Mouse (Mus musculus) lung, postnatal 10 days (tissue): ENCODE data around the gene Myom3.
A peak's percentile ranks its signal among the peaks of the same experiment; 100 is the strongest.
"Not testable (repeated sequence)": the region's sequence is repeated elsewhere in the genome, so short reads cannot be mapped to it uniquely, and the experiment has no call there.

Experiments
- DNase-seq: peaks from one replicate; pipeline ENCODE4 v3.0.0; 2021

Myom3 gene

DNA sequence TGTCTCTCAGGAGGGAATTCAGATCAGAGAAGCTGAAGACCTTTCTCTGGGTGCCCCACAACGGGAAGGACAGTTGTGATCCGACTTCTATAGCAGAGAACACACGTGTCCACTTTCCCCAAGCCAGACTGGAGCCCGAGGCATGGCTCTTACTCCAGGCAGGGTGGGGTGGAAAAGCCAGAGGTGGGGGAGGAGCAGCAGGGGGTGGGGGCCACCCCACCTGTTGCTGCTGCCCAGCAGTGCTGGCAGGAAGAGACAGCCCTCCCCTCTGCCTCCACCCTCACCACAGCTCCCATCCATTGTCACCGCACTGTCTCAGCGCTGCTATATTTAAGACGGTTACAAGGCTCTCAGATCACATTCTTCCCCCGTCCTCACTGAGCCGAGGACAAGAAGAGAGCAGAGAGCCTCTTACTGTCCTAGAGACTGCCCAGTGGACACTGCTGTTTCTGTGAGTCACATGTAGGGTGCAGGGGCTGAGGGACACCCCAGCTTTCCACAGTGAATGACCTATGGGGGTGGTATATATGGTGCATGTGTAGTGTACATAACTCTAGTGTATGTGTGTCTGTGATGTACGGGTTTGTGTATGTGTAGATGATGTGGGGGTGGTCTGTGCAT, at the start of gene Myom3:
Gene Myom3 (plus strand): TSS at position 360 of the 621 bp plus-strand sequence.
- DNase-seq, result no peak

GRCm38 (mm10) chr4:135710392-135710791, 49.1 kb upstream of the Myom3 start:
- DNase-seq, result no peak

GRCm38 (mm10) chr4:135714776-135715175, 44.7 kb upstream of the Myom3 start:
- DNase-seq, result no peak

DNA sequence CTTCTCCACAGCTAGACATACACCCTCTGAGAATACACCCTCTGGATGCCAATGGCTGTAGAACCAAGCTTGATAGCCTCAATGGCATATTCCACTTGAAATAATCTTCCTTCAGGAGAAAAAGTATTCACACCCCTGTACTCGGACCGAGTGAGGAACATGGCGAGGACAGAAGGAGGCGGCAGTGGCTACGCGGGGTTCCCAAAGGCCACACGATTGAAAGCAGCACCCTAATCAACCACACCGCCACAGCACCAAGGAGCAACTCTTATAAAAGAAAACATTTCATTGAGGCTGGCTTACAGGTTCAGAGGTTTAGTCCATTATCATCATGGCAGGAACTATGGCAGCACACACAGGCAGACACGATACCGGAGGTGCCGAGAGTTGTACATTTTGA, 43.1 kb upstream of the Myom3 start:
- DNase-seq, result not testable (repeated sequence)

DNA sequence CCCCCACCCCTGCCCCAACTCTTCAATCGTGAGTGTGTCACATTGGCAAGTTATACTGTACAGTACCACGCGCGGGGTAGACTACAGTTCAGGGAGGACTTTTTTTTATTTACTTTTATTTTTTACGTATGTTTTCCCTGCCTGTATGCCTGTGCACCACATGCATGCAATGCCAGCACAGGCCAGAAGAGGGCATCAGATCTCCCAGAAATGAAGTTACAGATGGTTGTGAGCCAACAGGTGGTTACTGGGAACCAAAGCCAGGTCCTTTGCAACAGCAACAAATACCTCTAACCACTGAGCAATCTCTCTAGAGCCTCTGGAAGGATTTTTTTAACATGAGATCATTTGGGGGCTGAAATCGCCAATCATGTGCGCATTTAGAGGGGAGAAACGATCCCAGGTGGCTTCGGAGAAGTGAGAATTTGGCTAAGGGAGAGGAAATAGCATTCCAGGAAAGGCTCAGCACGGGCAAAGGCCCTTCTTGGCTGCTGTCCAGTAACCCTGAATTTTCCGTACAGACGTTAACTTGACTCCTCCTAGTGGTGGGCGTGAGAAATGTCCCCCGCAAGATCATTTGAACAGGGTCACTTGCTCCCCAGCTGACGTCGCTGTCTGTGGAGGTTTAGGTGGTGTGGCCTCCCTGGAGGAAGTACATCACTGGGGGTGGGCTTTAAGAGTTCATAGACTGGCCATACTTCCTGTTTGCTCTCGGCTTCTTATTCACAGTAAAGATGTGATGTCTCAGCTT, 36.8 kb upstream of the Myom3 start:
- no peak for DNase-seq

DNA sequence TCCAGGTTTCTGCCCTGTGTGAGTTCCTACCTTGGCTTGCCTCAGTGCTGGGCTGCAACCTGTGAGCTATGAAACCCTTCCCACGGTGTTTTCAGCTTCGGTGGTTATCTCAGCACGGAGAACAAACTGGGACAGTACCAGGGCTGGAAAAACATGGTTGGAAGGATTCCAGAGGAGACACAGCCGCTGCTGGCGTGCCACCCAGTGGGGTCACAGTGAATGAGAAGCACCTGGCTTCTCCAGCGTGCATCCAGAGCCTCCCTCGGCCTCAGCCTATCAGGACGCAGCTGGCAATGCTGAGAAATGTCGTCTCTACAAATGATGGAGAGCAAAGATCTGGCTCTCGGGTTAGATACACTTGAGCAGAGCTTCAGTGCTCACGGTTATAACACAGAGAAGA, 33.1 kb upstream of the Myom3 start:
- no peak for DNase-seq

GRCm38 (mm10) chr4:135727817-135728216, 31.7 kb upstream of the Myom3 start, which contains the start of gene Il22ra1:
Gene Il22ra1, plus strand, starts transcription at chr4:135728172.
- DNase-seq, result peak; percentile 30

DNA sequence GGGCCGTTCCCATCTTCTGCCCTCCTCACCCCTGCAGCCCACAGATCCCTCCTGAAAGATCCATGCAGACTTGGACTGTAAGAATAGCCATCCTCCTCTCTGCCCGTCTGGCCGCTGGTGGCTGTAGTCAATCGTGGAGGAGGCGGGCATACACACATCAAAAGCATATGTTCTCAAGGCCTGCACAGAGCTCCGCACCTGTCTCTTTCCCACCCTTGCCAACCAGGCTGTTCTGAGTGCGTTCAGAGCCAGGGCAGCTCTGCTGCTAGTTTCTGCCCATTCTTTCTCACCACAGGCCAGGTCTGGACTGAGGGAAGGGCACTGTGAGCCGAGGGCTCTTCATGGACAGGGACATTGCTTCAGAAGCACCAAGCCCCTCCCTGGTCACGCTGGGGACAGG, 29.3 kb upstream of the Myom3 start:
- DNase-seq, result no peak

- DNase-seq, result no peak
Observed at GRCm38 (mm10) chr4:135730951-135731350, 28.6 kb upstream of the Myom3 start.

- no peak for DNase-seq
Observed at GRCm38 (mm10) chr4:135733901-135734300, 25.6 kb upstream of the Myom3 start.

DNA sequence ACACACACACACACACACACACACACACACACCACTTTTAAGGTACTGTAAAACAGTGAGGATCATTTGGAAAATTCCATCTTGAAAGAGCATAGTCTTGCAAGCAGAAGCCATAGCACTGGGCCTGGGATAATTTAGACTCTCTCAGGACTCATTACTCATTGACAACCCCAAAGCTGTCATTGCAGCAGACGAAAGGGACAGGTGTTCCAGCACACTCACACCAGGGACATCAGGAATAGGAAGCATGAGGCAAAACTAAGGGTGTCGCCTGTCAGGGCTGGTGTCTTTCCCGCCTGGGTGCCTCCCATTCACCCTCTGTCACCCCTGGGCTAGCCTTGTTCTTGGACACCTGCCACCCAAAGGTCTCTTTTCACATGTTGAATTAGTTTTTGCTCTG, 22.6 kb upstream of the Myom3 start:
- no peak for DNase-seq

- no peak for DNase-seq
Observed at GRCm38 (mm10) chr4:135738237-135738636, 21.3 kb upstream of the Myom3 start.

DNA sequence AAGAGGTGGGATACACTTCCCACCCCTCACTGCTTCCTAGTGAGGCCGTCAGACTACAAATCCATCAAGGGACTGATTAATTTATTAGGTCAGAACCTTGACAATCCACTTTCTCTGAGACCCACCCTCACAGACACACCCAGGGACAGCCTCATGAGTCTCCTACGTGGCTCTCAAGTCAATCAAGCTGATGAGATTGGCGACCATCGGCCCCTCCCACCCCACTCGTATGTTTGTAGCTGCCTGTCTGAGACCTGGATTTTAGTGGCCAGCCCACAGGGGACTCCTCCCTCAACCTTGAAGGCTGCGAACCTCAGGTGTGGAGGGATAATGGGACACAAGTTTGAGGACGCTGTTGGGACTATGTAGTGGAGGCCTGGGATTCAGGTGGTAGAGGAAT, 20.4 kb upstream of the Myom3 start:
- no peak for DNase-seq

DNA sequence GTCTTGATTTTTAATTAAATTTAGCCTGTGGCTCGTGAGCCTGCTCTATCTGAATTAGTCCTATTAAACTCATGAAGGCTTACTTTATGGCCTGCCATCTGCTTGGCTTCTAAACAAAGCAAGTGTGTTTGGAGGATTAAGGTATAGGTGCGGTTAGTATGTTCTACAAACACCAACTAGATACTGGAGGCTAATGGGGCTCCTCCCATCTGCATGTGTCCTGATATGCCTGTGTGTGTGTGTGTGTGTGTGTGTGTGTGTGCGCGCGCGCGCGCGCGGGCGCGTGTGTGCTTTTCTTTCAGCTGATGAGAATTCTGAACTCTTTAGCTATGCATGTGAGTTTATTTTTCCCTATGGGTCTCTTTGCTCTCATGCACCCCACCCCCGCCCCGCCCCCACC, 19.8 kb upstream of the Myom3 start:
- DNase-seq, result no peak

DNA sequence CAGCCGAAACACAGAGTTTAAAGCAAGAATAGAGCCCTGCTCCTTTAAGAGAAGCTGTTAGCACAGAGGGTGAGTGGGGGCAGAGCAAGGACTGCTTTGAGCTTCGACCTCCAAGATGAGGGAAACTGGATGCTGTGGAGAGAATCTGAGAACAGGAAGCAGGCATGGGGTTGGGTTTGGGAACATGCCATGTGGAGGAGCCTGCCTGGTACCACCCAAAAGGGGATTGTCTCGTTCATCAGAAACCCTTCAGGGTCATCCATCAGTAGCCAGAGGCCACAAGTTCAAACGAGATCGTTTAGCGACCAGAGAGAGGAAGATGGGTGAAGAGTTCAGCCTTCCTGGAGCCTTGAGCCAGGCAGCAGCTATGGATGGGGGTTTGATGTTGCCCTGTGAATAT, 16.0 kb upstream of the Myom3 start:
- DNase-seq, result peak; percentile 19

- no peak for DNase-seq
Observed at GRCm38 (mm10) chr4:135744726-135745448, 14.6 kb upstream of the Myom3 start.

DNA sequence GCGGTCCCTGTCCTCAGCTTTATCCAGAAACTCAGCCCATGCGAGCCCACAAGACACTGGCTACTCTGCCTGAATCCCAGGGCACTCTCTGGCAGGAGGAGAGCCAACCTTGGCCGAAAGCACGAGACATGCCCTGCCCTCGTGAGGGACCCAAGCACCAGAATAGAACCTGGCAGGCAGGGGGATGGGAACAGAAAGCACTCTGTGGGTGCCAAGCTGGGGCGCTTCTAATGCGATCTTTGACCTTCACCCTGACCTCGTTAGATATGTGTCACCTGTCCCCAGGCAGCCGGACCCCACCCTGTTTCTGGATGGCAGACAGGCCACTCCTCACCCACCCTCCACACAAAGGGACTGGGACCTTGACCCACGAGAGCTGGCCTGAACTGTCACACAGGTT, 13.9 kb upstream of the Myom3 start:
- DNase-seq, result no peak

GRCm38 (mm10) chr4:135750896-135751295, 8.6 kb upstream of the Myom3 start:
- DNase-seq, result no peak

DNA sequence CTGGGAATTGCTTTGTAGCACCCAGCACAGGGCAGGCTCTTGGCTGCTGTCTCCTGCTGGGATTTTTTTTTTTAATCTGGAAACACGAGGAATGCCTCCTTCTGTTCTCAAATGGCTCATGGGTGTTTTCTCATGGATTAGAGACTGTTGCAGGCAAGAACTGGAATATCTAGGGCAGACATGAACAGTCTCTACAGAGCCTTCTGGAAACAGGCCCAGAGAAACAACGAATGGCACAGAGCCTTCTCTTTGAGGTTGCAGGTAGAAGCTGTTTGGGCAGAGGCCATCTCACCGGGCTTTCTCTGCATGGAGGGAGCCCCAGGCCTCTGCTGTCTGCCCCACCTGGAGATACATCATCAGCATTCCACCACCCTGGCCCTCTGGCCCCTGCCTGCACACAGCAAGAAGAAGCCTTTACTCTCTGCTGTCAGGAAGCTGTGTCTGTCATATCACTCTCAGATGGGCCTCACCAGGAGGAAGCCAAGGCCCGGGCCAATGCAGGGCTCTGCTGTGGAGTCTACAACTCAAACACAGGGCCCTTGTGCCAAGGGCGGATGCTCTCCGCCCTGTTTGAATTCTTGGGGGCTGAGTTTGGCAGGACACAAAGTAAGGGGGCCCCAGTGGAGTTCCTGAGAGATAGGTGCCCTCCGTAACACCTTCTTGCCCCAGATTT, 7.3 kb upstream of the Myom3 start:
- DNase-seq, result no peak

GRCm38 (mm10) chr4:135752779-135753164, 6.7 kb upstream of the Myom3 start:
- DNase-seq, result no peak

- DNase-seq, result no peak
Observed at GRCm38 (mm10) chr4:135758331-135758730, 1.2 kb upstream of the Myom3 start.

DNA sequence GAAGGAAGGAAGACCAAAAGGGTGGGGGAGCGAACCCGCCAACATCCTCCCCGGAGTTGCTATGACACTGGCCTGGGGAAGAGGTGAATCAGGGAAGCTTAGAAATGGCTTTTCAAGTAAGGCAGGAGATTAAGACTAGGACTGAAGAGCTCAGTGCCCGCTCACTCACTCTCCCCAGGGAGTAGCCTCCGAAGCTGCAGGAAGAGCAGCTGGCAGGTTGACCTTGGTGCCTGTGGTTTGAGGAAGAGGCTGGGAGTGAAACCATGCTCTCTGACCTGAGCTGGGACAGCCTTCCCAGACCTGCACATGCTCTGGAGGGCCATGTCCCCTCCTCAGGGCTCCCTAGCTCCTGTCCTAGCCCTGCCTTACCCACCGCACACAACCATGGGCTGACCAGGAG, 690 bp upstream of the Myom3 start:
- DNase-seq, result no peak

- no peak for DNase-seq
Observed at GRCm38 (mm10) chr4:135761048-135761447, 1.5 kb downstream of the Myom3 start.
